Mouse (Mus musculus): ENCODE data around the gene Yy1.

Yy1 gene

DNA sequence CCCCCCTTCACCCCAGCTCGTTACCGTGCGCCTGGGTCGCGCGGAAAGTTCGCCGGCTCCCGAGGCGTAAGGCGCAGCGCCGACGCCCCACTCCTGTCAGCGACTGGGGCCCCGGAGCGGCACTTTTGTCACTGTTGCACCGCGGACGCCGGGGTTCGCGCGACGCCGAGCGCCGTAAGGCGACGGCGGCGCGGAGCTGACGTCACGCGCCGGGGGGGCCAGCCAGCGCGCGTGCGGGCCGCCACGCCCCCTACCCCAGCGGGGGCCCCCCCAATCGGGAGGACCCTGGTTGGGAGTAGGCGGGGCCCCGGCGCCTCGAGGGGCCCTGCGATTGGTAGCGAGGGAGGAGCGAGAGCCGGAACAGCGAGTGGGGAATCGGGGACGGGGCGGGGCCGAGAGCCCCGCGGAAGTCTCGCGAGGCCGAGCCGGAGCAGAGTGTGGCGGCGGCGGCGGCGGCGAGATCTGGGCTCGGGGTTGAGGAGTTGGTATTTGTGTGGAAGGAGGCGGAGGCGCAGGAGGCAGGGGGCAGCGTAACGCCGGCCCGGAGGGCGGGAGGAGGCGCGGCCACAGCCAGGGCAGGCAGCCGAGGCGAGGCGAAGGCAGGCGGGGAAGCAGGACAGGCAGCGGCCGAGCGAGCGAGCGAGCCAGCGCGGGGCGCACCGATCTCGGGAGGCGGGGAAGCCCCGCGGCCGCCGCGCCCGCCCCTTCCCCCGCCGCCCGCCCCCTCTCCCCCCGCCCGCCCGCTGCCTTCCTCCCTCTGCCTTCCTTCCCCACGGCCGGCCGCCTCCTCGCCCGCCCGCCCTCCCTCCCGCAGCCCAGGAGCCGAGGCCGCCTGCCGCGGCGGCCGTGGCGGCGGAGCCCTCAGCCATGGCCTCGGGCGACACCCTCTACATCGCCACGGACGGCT is at the start of gene Yy1:
Gene Yy1 (plus strand): TSS at position 428 of the 907 bp plus-strand sequence.
- peak; percentile 89 for DNase-seq (ENCODE audit: low spot score)

DNA sequence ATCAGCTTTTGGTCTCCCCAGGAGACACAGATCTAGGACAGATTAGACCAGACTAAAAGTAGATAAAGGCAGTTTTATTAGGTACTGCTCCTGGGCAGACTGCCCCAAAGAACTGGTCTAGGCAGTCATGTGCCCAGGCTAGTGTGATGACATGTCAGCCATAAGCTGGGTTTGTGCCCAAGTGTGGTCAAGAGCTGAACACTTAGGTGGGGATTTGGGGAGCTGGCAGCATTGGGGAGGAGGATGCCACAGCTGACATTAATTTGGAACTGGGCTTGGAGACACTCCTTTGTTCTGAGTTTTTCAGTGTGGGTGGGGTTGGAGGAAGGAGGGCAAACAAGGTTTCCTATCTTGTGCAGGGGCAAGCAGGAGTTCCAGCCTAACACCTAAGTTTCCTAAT is 46.8 kb upstream of the Yy1 start:
- no peak for DNase-seq (ENCODE audit: low spot score)

DNA sequence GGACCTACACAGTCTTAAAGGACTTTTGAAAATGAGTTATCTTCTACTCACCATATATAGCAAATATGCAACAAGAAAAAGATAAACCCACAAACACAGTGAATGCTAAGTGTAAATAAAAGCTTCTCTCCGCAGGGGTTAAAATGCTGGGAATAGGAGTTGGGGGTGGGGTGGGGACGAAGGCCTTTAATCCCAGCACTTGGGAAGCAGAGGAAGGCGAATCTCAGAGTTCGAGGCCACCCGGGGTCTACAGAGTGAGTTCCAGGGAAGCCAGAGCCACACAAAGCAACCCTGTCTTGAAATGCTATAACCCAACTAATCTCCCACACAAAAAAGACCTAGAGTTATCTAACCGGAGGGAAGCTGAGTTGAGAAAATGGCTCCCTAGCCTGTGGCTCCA is 43.8 kb upstream of the Yy1 start:
- DNase-seq (ENCODE audit: low spot score): no peak

DNA sequence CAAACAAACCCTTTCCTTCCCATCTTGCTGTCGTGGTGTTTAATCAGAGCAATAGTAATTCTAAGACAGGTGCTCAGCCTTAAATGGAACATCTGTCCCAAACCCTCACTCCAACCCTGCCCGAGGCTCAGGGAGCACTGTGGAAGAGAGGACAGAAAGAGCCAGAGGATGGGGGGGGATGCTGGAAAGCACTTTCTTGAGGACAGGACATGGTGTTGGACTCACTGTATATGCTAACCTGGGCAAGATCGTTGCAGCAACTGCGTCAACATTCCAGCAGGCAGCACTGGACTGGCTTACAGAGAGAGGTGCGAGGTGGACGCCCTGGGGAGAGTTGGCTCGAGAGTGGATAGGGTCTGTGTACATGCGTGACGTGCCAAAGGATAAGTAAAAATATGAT is 43.3 kb upstream of the Yy1 start:
- DNase-seq (ENCODE audit: low spot score): no peak

DNA sequence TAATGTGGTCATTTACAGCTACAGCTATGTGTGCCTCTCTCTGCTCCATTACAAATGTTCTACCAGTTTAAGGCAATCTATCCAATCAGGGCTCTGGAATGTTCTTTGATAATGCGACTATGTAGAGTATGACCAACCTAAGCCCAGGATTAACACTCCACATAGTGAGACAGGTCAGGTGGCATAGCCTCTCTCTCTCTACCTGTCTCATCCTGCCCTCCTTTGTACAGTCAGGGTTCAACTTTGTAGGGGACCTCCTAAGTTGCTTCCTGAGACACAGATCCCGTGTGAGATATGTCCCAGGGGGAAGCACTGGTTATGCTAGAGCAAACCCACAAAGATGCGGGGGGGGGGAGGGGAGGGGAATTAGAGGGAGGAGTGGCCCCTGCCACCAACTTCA is 42.5 kb upstream of the Yy1 start:
- DNase-seq (ENCODE audit: low spot score): no peak

DNA sequence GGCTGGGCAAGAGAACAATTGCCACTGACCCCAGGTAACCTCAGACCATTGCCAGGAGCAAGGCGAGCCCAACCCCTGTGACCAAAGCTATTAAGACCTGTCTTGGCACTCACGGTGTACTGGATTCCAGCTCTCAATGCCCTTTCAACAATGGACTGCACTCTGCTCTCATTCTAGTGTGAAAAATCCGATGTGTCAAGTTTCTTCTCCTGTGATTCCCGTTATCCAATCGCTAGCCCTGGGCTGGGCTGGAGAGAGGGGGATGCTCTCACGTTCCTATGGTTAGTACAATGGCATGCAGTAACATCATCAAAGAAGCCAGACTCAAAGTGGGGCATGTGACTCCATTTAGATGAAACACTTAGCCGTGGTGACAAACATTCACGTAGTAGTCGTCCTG is 41.0 kb upstream of the Yy1 start:
- DNase-seq (ENCODE audit: low spot score): no peak

DNA sequence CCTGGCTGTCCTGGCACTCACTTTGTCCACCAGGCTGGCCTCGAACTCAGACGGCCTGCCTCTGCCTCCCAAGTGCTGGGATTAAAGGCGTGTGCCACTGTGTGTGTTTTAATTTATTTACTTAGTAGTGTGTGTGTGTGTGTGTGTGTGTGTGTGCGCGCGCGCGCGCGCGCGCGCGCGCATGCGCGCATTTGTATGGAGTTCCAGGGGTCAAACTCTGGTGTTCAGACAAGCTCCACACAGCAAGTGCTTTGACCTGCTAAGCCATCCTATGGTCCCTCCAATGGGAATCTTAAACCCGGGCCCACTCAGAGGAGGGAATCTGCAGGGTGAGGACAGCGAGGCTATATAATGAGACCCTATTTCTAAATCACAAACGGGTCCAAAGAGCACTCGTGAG is 37.6 kb upstream of the Yy1 start:
- no peak for DNase-seq (ENCODE audit: low spot score)

DNA sequence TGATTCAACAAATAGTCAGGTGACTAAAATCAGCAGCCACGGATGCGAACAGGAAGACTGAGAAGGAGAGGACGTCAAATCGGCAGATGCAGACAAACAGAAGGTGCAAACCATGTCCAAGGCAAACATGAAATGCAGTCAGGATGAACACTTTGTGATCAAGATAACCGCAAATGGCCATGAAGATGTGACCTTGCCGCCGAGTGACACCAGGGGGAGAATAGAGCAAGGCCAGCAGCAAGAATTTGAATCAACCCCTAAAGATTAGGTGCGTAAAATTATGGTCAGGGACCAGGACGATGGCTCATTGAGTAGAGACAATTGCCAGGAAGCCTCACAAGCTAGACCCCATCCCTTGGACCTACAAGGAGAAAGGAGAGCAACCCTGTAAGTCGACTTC is 36.2 kb upstream of the Yy1 start:
- no peak for DNase-seq (ENCODE audit: low spot score)

DNA sequence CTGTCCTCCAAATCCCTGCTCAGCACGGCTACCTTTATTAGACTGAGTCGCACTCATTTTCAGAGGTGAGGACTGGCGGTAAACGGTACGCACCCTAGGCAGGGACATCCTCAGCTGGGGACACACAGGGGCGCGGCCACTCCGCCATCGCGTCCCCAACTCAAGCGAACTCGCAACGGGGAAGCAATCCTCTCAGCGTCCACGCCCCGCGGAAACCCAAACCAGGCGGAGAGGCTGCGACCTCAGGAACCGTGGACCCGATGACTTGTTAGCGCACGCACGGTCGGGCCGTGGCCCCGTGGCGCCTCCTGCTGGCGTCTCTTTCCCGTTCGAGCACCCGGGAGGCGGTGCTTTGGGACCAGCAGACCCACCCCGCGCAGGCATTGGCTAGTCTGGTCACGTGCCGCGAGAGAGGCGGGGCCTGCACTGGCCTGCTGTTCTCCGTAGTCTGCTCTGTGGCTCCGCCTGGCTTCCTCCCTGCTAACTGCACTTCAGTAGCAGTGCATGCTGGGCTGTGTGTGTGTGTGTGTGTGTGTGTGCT is 35.0 kb upstream of the Yy1 start:
- DNase-seq (ENCODE audit: low spot score): peak; percentile 97

DNA sequence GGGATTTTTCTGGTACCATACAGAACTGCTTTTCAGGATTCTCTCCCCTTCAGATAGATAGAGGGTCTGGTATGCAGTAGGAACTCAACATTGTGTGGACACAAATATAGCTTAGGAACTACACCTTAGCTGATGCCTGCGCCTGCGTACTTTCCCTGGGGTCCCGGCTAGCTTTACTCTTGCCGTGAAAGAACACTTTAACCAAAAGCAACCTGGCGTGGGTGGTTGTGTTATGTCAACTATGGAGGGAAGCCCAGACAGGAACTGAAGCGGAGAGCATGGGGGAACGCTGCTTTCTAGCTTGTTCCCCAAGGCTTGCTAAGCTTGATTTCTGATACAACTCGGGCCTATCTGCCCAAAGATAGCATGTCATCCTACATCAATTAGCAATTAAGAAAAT is 34.5 kb upstream of the Yy1 start:
- DNase-seq (ENCODE audit: low spot score): no peak

DNA sequence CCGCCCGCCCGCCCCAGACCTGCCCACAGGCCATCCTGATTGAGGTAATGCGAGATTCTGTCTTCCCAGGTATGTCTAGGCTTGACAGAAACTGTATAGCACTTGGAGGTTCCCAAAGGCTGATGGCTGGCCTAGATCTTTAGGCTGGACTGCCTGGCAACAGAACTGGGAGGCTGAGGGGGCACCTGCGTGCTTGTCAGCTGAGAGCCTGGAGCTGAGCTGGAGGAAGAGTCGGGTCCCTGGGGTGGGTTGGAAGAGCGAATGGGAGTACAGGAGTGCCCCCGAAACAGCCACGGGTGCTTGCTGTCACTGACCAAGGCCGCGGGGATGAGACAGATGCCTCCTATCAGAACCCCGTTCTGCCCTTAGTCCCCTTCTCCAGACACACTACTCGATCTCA is 34.1 kb upstream of the Yy1 start:
- DNase-seq (ENCODE audit: low spot score): no peak

DNA sequence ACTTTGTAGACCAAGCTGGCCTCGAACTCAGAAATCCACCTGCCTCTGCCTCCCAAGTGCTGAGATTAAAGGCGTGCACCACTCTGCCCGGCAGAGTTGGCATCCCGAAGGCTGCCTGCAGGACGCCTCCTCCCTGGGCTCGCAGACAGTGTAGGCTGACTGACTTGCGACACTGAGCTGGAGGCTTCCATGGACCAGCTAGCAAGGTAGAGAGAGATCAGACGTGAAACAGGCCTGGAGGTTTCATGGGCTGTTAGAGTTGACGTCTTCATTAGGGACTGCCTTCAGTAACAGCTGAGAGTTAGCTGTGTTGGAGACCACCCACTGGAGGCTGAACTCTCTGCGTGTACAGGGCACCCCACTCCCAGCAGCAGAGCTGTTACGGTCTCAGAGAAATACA is 33.5 kb upstream of the Yy1 start:
- no peak for DNase-seq (ENCODE audit: low spot score)

DNA sequence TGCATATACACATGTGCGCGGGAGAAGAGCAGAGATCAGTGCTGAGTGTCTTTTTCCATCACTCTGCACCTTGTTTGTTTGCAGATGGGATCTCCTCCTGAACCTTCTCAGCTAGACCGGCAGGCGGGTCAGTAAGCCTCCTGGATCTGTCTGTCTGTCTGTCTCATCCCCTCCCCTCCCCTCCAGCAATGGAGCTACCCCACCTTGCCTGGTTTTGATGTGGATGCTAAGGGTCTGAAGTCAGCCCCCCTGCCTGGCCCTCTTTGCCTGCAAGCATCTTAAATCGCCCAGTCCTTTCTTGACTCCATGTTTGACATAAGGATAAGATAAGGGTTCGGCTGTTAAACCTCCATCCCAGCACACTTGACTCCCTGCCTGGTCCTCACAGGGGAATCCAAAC is 32.8 kb upstream of the Yy1 start:
- DNase-seq (ENCODE audit: low spot score): no peak

DNA sequence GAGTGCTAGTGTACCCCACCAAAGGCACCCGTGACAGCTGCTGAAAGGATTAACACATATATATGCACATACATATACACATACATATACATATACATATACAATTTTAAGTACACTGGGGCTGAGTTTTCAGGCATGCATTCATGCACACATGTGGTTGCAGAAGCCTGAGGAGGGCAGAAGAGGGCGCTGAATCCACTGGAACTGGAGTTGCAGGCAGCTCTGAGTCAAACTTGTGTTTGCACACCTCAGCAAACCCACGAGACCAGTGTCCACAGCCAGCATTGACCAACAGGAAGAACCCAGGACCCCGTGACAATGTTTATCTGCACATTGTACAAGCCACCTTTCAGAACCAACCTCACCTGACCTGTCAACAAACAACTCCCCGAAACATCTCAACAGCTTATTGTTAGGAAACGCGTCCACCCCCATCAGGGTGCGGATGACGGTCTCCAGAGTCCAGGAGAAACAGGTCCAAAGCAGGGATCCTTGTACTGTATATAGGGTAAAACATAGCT is 32.2 kb upstream of the Yy1 start:
- no peak for DNase-seq (ENCODE audit: low spot score)

DNA sequence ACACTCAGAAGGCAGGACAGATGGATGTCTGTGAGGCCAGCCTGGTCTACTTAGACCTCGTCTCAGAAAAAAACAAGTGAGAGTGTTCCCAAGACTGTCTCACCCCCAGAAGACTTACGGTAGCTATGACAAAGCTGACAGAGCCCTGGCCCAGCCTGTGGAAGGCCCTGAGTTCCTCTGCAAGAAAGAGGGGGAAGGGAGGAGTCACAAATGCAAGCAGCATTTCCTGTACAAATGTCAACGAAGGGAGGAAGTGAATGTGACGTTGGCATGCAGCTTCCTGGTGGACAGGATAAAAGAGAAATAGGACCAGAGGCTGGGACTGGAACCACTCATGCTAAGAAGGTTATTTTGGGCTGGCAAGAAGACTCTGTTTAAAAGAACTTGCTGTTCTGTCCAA is 31.6 kb upstream of the Yy1 start:
- no peak for DNase-seq (ENCODE audit: low spot score)

DNA sequence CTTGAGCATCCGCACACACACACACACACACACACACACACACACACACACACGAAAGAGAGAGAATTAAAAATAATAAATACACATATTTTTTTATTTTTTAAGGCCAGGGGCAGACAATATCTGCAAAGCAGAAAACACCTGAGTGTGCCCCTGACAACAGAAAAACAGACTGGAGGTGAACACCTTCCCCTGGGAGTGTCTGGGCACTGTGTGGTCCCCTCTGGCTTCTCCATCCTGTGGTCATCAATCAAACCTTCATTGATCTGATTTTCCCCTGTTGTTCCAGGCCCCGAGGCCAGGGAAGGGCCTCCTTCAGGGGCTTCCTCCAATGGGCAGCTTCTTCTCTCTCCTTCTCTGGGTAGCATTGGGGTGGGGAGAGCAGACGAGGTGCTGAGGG is 31.1 kb upstream of the Yy1 start:
- DNase-seq (ENCODE audit: low spot score): no peak

DNA sequence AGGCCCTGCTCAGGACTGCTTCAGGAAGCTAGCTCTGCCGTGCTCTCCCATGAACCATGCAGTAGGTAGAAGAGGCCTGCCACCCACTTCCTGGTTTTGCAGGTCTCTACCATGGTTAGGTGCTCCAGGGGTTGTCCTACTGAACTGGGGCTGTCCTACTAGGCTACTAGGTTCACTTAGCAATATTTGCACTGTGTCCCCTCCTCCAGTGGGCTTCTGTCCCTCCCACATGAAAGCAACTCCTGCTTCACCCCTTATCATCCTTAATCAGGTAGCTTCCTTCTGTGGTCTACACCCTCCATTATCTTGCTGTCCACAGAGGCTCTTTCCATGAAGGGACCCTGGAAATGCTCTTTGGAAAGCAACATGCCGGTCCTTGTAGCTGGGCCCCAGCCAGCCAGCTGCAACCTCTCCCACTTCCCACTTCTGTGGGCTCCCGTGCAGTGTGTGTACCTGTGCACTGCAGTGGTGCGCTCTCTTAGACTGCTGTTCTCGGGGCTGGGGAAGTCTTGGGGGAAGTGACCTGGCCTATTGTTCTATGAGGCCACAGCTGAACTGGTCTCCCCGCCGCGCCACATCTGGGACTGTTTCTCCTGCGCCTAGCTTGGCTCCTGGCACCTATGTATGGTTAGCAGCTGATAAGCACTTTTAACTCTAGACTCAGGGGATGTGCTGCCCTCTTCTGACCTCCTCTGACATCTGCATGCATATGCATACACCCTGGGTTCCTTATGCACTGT is 29.5 kb upstream of the Yy1 start:
- DNase-seq (ENCODE audit: low spot score): no peak

DNA sequence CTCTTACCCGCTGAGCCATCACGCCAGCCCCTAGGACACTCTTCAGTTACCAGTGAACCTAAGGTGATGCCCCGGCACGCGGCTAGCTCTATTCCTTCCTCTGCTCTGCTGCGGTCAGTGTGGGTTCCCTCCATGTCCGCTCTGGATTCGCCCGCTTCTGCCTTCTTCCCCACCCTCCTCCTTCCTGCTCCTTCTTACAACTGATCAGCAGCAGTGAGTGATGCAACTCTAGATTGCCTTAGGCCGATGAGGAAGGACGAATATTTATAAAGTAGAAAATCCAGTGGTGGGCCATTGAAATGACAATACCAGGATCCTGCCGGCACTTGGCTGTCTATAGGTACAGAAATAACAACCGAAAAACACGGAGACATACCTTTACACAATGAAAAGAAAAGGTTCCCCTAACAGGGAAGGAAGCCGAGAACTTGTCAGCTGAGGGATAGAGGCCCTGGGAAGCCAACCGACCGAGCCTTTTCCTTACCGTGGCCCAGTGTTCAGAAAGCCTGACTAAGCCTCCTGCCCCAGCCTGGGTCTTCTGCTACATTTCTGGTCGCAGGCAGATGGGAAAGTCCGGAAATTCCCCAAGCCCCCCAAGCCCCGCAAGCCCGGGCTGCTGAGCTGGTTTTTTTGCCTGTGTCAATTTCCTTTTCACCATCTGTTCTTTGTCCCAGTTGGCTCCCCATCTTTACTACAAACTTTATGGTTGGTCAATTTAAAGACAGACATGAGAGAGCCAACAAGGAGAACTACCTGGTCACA is 27.7 kb upstream of the Yy1 start:
- no peak for DNase-seq (ENCODE audit: low spot score)

DNA sequence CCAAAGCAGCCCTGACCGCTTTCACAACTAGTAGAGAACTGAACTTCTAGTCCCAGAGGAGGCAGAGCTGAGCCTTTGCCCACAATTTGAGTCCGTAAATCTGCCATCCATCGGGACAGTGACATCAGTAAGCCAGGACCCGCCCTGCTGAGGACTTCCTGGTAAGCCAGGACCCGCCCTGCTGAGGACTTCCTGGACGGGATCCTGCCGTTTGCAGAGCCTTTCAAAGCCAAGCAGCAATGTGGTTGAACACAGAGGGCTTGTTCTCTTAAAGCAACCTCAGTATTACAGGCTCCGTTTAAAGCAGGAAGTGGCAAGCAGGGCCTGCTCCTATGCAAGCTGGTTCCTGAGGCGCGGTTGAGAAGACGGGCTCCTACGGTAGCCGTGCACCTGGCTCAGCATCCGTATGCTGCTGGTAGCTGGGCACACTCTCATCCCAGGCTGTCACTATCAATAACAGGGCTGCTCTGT is 27.0 kb upstream of the Yy1 start:
- no peak for DNase-seq (ENCODE audit: low spot score)

DNA sequence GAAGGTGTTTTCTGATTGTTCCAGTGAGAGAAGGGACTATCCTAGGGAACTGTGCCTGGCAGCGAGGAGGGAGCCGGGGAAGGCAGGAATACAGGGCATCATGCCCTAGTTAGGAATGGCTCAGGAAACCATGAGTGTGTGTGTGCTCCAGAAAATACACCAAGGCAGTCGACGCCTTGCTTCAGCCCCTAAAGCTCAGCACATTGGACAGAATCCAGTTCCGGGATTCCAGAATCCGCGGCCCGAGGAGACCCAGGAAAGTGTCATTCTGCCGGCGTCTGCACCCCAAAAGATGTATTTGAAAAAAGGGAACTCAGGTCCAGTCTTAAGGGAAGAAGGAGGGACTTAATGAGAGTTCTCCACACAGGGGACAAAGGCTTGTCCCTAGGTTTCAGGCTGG is 26.5 kb upstream of the Yy1 start:
- DNase-seq (ENCODE audit: low spot score): no peak

DNA sequence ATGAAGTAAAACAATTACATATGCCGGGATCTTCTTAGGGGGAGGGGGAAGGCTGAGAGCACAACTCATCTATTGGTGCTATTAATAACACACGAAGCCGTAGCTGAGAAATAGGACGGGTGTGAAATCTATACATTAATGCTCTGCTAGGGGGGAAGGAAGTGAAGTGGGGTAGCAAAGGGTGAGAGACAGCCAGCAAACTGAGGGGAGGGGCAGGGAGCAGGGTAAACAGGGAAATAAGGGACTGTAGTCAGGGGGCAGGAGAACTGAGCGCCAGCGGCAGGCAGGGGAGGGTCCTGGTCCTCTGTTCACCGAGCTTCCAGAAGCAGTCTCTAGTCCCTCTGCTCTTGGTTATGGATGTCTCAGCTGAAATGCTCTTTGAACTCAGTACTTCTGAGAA is 25.9 kb upstream of the Yy1 start:
- DNase-seq (ENCODE audit: low spot score): no peak

DNA sequence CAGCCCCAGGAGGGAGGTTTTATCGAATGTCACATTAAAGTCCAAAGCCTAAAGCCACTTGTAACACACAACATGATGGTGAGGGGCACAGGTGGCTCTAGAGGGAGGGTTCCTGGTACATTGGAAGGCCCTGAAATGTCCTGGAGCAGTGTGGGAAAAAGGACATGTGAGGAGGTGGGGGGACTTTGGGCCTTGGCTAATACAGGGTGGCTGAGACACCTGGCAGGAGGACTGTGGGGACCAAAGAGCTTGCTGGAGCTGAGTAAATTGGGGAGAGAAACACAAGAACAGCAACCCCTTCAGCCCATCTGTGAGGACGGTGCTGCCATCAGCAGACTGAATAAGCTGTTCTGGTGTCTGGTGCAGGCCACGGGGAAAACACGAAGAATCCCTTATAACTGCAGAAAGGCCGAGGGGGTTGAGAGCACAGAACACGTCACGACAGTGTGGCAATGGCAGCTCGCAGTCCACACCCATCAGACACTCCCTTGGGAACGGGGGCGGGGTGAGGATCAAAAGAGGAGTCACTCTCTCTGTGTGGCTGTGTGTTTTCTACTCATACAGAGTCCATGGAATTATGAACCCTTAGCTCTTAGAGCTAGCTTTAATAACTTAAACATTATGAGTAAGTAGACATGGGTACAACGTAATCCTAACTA is 24.4 kb upstream of the Yy1 start:
- no peak for DNase-seq (ENCODE audit: low spot score)

Data from layer of hippocampus, adult 9-10 months (tissue).